Mouse (Mus musculus): Measurements from ENCODE around the gene Olfr1099.

Olfr1099 gene

DNA sequence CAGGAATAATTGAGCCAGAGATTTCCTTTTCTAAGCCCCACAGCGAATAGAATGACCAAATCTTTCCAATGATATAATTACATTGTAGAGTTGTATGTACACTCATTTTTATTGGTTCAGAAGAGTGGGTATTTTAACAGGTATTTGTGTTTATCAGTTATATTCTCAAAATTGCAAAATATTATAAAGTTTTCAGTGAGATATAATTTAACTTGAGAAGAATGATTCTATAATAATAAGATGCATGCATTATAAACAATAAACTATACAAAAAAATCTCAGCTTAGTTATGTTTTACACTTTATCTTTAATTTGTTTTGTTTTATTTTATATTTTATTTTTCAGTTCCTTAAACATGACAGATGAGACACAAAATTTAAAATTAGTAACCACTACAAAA is at the start of gene Olfr1099:
Gene Olfr1099, minus strand, starts transcription at position 101 of the 400 bp plus-strand sequence.
- DNase-seq (ENCODE audit: low spot score in 2 of 2): no peak

DNA sequence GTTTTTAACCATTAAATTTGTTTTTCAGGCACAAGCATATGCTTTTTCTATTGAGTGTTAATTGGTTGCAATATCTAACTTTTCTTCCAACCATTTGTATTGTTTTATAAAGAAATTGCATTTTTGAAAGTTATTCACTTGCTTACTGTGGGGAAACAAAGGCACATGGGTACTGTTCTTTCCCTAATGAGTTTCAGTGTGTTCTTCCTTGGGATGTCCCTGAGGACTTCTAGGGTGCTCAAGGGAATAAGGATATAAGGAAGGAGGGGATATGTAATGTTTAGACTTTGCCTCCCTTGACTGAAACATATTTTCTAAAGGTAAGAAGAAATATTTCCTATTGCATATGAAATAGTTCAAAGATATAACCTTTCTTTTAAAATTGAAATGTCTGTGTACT is 37.6 kb upstream of the Olfr1099 start, which contains the start of gene Olfr1102:
Gene Olfr1102, plus strand, starts transcription at position 301 of the 400 bp plus-strand sequence.
- DNase-seq (ENCODE audit: low spot score in 2 of 2): no peak

DNA sequence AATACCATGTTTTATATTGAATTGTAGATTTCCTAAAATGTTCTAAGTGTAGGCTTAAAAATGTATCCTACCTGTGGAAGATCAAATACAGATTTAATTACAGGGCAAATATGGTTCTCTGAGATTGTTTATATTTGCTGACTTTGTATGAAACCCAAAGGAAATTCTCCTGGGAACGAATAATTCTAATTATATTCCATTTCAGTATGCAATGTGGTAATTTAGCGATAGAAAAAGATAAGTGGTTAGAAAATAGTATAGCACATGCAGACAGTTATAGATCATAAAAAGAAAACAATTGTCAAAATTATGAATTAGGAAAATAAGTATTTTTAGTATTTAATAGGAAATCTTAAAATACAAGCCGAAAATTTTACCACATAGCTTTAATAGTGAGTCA is 30.6 kb upstream of the Olfr1099 start, which contains the start of gene Olfr1101:
Gene Olfr1101, minus strand, starts transcription at position 101 of the 400 bp plus-strand sequence.
- no peak for DNase-seq (ENCODE audit: low spot score in 2 of 2)

DNA sequence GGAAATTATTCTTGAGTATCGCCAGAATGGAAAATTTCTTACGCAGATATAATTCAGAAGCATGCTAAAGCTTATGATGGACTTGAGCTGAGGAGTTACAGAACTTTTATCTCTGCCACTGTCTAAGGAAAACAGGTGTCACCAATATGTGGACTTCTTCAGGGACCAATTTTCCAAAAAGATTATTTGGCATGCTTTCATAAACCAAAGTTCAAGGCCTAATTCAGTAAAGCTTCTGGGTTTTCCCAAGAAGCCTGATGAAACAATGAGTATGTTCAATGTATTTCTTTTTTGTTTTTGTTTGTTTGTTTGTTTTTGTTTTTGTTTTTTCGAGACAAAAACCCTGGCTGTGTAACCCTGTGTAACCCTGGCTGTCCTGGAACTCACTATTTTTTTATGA is 19.4 kb upstream of the Olfr1099 start, which contains the start of gene Olfr1100:
Gene Olfr1100, minus strand, starts transcription at position 101 of the 400 bp plus-strand sequence.
- DNase-seq (ENCODE audit: low spot score in 2 of 2): no peak

DNA sequence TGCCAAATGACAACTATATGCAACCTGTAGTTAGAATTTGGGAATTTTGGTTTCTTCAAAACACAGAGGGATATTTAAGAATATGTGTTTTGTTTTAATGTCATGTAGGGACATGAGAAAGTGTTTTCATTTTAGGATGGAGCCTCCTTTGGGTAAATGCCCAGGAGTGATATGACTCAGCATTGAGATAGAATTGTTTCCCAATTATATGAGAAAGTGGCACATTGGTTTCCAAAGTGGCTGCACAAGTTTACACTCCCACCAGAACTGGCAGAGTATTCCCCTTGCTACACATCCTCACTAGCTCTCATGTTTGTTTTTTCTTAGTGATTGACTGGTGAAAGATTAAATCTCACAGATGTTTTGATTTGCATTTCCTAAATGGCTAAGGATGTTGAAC is 33.9 kb downstream of the Olfr1099 start:
- DNase-seq (ENCODE audit: low spot score in 2 of 2): peak in 1 of 2 experiments; percentile 19

DNA sequence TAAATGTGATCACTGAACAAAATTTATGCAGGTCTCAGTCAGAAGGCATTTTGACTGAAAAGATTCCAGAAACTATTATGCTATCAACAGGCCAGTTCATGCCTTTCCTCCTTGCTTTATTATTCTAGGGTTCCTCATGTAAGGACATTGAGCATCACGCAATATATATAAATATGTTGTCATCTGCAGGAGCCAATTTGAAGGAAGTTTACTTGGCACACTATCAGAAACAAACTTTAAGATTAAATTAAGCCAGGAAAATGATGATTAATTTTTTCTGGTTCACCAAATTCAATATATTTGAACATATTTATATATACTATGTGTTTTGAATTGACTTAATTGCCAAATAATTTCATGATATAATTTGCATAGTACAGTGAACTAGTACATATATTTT is 36.0 kb downstream of the Olfr1099 start, which contains the start of gene Olfr1098:
Gene Olfr1098, minus strand, starts transcription at position 101 of the 400 bp plus-strand sequence.
- no peak for DNase-seq (ENCODE audit: low spot score in 2 of 2)

DNA sequence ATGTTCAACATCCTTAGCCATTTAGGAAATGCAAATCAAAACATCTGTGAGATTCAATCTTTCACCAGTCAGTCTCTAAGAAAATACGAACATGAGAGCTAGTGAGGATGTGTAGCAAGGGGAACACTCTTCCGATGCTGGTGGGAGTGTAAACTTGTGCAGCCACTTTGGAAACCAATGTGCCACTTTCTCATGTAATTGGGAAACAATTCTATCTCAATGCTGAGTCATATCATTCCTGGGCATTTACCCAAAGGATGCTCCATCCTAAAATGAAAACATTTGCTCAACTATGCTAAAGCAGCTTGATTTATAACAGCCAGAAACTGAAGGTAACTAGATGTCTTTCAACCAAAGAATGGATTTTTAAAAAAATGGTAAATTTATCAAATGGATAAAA is 54.8 kb downstream of the Olfr1099 start:
- DNase-seq (ENCODE audit: low spot score in 2 of 2): no peak
